Mouse (Mus musculus) heart, adult 2 months (tissue): ENCODE measurements around the gene Dhx15. TPM values are rescaled to one million over a fixed set of nuclear protein-coding genes. Genes with fewer than 3 reads are reported as not detected.

ENCODE experiments used
- DNase-seq, 2 experiments: peaks; one replicate each; pipeline ENCODE4 v3.0.0; 2021
- H3K27ac ChIP-seq: fragments of 200-600 bp; 2 replicates; pipeline ENCODE4 v1.8.1; 2022
- H3K27me3 ChIP-seq: fragments of 200-500 bp; 2 replicates; pipeline ENCODE4 v1.6.1; 2012; ENCODE audit warnings: mild to moderate bottlenecking, low read length, inconsistent platforms, mixed read lengths; ENCODE audit not compliant: control insufficient read depth, insufficient read depth
- H3K36me3 ChIP-seq: fragments of 200-500 bp; 2 replicates; pipeline ENCODE4 v1.6.1; 2012; ENCODE audit warnings: low read length, inconsistent platforms; ENCODE audit not compliant: control insufficient read depth, insufficient read depth
- H3K4me1 ChIP-seq: fragments of 200-500 bp; 2 replicates; pipeline ENCODE4 v1.6.1; 2011; ENCODE audit warnings: low read length; ENCODE audit not compliant: control insufficient read depth, insufficient read depth
- H3K4me3 ChIP-seq: fragments of 200-600 bp; 2 replicates; pipeline ENCODE4 v1.8.1; 2022
- H3K79me2 ChIP-seq: fragments of 200-500 bp; replicated peaks from 2 replicates; pipeline ENCODE4 v1.6.1; 2012; ENCODE audit warnings: mild to moderate bottlenecking, inconsistent platforms, low read length, moderate library complexity, mixed read lengths; ENCODE audit not compliant: control insufficient read depth, insufficient read depth
- H3K9ac ChIP-seq: fragments of 200-500 bp; 2 replicates; pipeline ENCODE4 v1.6.1; 2012; ENCODE audit warnings: low read depth, mild to moderate bottlenecking, control low read depth, inconsistent platforms, low read length, mixed read lengths
- CTCF ChIP-seq: fragments of 200-600 bp; IDR thresholded peaks from 2 replicates; pipeline ENCODE4 v1.8.1; 2022; ENCODE audit warnings: antibody characterized with exemption, mild to moderate bottlenecking, moderate library complexity
- EP300 ChIP-seq: fragments of 200-500 bp; IDR thresholded peaks from 2 replicates; pipeline ENCODE4 v1.6.1; 2011; ENCODE audit warnings: low read depth, low read length, control low read depth; ENCODE audit not compliant: insufficient read depth
- POLR2A ChIP-seq: fragments of 200-500 bp; IDR thresholded peaks from 2 replicates; pipeline ENCODE4 v1.6.1; 2011; ENCODE audit warnings: mild to moderate bottlenecking, low read depth, low read length, control low read depth; ENCODE audit not compliant: insufficient read depth
- WGBS: fragments of 180-500 bp; shearing (Covaris S2); methylation state at CpG from one replicate; pipeline ENCODE4 v1.1.7; 2018; 5-methylcytosine and 5-hydroxymethylcytosine counted together
- intact Hi-C: fragments of 180-260 bp; cut with DNase I; formaldehyde crosslinking; loops from one replicate; pipeline ENCODE4 v1.15.1; 2025
- polyA plus RNA-seq: library from polyadenylated mRNA; depleted of rRNA; stranded (reverse); fragments of >200 nt; gene quantifications from 2 replicates; pipeline ENCODE4 v1.2.3, GENCODE M21; 2012
- total RNA-seq, 2 experiments: library from RNA; stranded (reverse); gene quantifications; 2 replicates each; pipeline ENCODE4 v1.2.3; 2021

The Dhx15 gene
- total and polyA plus RNA-seq, 3 experiments = 24.0 to 54.8 (median 54.1) TPM

- Histone ChIP-seq H3K36me3 (no peaks in the 10 kb centered on the region), H3K4me1 (peaks cover 4% of the 10 kb centered on the region; the same call in 1 of the 2 replicates), H3K79me2 (no peaks in the 10 kb centered on the region), H3K9ac (no peak overlapping the region), H3K27me3 (no peaks in the 10 kb centered on the region), H3K27ac (peak overlapping the region; percentile 40), H3K4me3 (no peak overlapping the region)
- 45% methylated on average over 14 of the region's 14 CpGs for WGBS
- intact Hi-C loops = no loop called here
- TF ChIP-seq EP300 = no peak
- 0 out of 2 replicates have a peak, but pooled peaks have one; percentile 15 for TF ChIP-seq POLR2A
- DNase-seq = no peak
Measured at GRCm38 (mm10) chr5:52220013-52220804, 29.9 kb upstream of the Dhx15 start.

- H3K27me3 ChIP-seq = no peaks in the 10 kb centered on the region
- no peaks in the 10 kb centered on the region for H3K79me2 ChIP-seq
- TF ChIP-seq CTCF (no peak), POLR2A (no peak), EP300 (no peak)
- peak overlapping the region; percentile 20; the same call in 1 of the 2 replicates for H3K27ac ChIP-seq
- H3K9ac ChIP-seq = no peak overlapping the region
- no peak overlapping the region for H3K4me3 ChIP-seq
- intact Hi-C loops = no loop called here
- peaks cover 4% of the 10 kb centered on the region; the same call in 1 of the 2 replicates for H3K4me1 ChIP-seq
- no peaks in the 10 kb centered on the region for H3K36me3 ChIP-seq
- no peak for DNase-seq
- WGBS = 56% methylated on average over 6 of the region's 6 CpGs
Measured at GRCm38 (mm10) chr5:52218238-52218637, 27.9 kb upstream of the Dhx15 start.

- H3K4me1 ChIP-seq = no peaks in the 10 kb centered on the region
- H3K27ac ChIP-seq = no peak overlapping the region
- TF ChIP-seq CTCF = no peak
- no peak for TF ChIP-seq EP300
- no peaks in the 10 kb centered on the region for H3K27me3 ChIP-seq
- no peaks in the 10 kb centered on the region for H3K36me3 ChIP-seq
- no peaks in the 10 kb centered on the region for H3K79me2 ChIP-seq
- intact Hi-C loops = no loop called here
- no peak overlapping the region for H3K4me3 ChIP-seq
- no peak for DNase-seq
- 71% methylated on average over 7 of the region's 7 CpGs for WGBS
- no peak overlapping the region for H3K9ac ChIP-seq
Measured at GRCm38 (mm10) chr5:52213143-52213900, 23.0 kb upstream of the Dhx15 start.

DNA sequence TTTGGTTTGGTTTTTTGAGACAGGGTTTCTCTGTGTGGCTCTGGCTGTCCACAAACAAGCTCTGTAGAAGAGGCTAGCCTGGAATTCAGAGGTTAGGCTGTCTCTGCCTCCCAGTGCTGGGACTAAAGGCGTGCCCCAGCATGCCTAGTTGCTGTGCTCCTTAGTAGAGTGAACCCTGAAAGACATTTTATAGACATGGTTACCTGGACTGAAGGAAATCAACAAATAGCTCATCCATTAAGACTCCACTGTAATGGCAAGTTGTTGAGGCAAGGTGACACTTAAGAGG lies 810 bp upstream of the Dhx15 start:
- Histone ChIP-seq H3K4me1 (peaks cover 11% of the 10 kb centered on the region), H3K36me3 (peaks cover 14% of the 10 kb centered on the region), H3K27ac (peak overlapping the region; percentile 66), H3K4me3 (peak overlapping the region; percentile 61), H3K27me3 (no peaks in the 10 kb centered on the region), H3K79me2 (peaks cover 3% of the 10 kb centered on the region), H3K9ac (peak overlapping the region; percentile 63)
- 35% methylated on average over 1 of the region's 1 CpGs for WGBS
- TF ChIP-seq CTCF (no peak), POLR2A (no peak), EP300 (no peak)
- no peak for DNase-seq
- intact Hi-C loops = loop anchor here (5.0 kb wide), 1 partner anchor 281 kb away; the partner anchor contains the start of gene Ccdc149

- H3K4me1 ChIP-seq = peaks cover 13% of the 10 kb centered on the region
- intact Hi-C loops = loop anchor here (1.0 to 5.0 kb wide), 2 partner anchors 48 to 282 kb away; partner anchors contain the start of gene Ccdc149
- DNase-seq = no peak
- H3K36me3 ChIP-seq = peaks cover 18% of the 10 kb centered on the region
- no peak for TF ChIP-seq CTCF
- no peak for TF ChIP-seq EP300
- TF ChIP-seq POLR2A = no peak
- no peaks in the 10 kb centered on the region for H3K27me3 ChIP-seq
- peaks cover 7% of the 10 kb centered on the region for H3K79me2 ChIP-seq
- under 1% methylated on average over 63 of the region's 63 CpGs for WGBS
- H3K9ac ChIP-seq = peak overlapping the region; percentile 95
- peak overlapping the region; percentile 92 for H3K4me3 ChIP-seq
- H3K27ac ChIP-seq = peak overlapping the region; percentile 95
Measured at GRCm38 (mm10) chr5:52189664-52190365, 499 bp downstream of the Dhx15 start.
